Mouse (Mus musculus) neural tube, embryonic 11.5 days (tissue): ENCODE results near the gene Zfp954. TPM values are rescaled to one million over a fixed set of nuclear protein-coding genes. Genes with fewer than 3 reads are reported as not detected.

Source experiments
- ATAC-seq: fragments of 200-750 bp; cut with Nextera tagmentation; 2 replicates; pipeline ENCODE4 v1.8.0; 2017; ENCODE audit warnings: moderate number of reproducible peaks, mild to moderate bottlenecking, moderate TSS enrichment, moderate library complexity; ENCODE audit not compliant: insufficient read depth, low FRiP score, low TSS enrichment
- DNase-seq: peaks from one replicate; pipeline ENCODE4 v3.0.0-alpha.2; 2015; ENCODE audit warnings: low spot score
- H3K27ac ChIP-seq: fragments of 300-500 bp; sonication (generic); 2 replicates; pipeline ENCODE4 v1.5.1; 2014; ENCODE audit warnings: low read depth, mild to moderate bottlenecking, low read length
- H3K27me3 ChIP-seq: fragments of 300-500 bp; sonication (generic); 2 replicates; pipeline ENCODE4 v1.6.1; 2014; ENCODE audit warnings: mild to moderate bottlenecking, low read length, mixed read lengths; ENCODE audit not compliant: control insufficient read depth, insufficient read depth
- H3K36me3 ChIP-seq: fragments of 300-500 bp; sonication (generic); 2 replicates; pipeline ENCODE4 v1.6.1; 2014; ENCODE audit warnings: mild to moderate bottlenecking, low read length, moderate library complexity, mixed read lengths; ENCODE audit not compliant: control insufficient read depth, insufficient read depth
- H3K4me1 ChIP-seq: fragments of 300-500 bp; sonication (generic); 2 replicates; pipeline ENCODE4 v1.6.1; 2014; ENCODE audit warnings: low read length, mixed read lengths; ENCODE audit not compliant: control insufficient read depth, insufficient read depth
- H3K4me2 ChIP-seq: fragments of 300-500 bp; sonication (generic); 2 replicates; pipeline ENCODE4 v1.6.1; 2014; ENCODE audit warnings: low read depth, mild to moderate bottlenecking, moderate library complexity
- H3K4me3 ChIP-seq: fragments of 300-500 bp; sonication (generic); 2 replicates; pipeline ENCODE4 v1.5.1; 2014; ENCODE audit warnings: low read depth, low read length
- H3K9ac ChIP-seq: fragments of 300-500 bp; sonication (generic); 2 replicates; pipeline ENCODE4 v1.6.1; 2014; ENCODE audit warnings: mild to moderate bottlenecking, low read length
- H3K9me3 ChIP-seq: fragments of 300-500 bp; sonication (generic); 2 replicates; pipeline ENCODE4 v1.6.1; 2016; ENCODE audit warnings: low read length; ENCODE audit not compliant: control insufficient read depth
- WGBS: fragments of 180-500 bp; shearing (Covaris S2); extraction: QIAGEN DNeasy Blood & Tissue Kit; methylation state at CpG from one replicate; pipeline ENCODE4 v1.1.7; 2014; 5-methylcytosine and 5-hydroxymethylcytosine counted together
- polyA plus RNA-seq: library from polyadenylated mRNA; unstranded; fragments of >200 nt; fragmentation: Nextera tagmentation; extraction: Ambion mirVana; gene quantifications from 2 replicates; pipeline ENCODE4 v1.2.1, GENCODE M21; 2014

Gene Zfp954
- polyA plus RNA-seq, 1 experiment from 2014 or later, result 18.7 TPM

GRCm38 (mm10) chr7:7108501-7108900, 12.8 kb downstream of the Zfp954 start:
- H3K9ac ChIP-seq, result no peak overlapping the region
- 92% methylated on average over 7 of the region's 7 CpGs for WGBS

More at GRCm38 (mm10) chr7:7108501-7108900, 12.8 kb downstream of the Zfp954 start:
- Histone ChIP-seq H3K4me2 (no peak overlapping the region), H3K4me1 (no peaks in the 10 kb centered on the region), H3K27me3 (no peaks in the 10 kb centered on the region), H3K9me3 (0 out of 2 replicates have a peak, but pooled peaks cover 4% of the 10 kb centered on the region), H3K36me3 (no peaks in the 10 kb centered on the region; the same call in 1 of the 2 replicates), H3K4me3 (no peak overlapping the region), H3K27ac (no peak overlapping the region)
- no peak for ATAC-seq
- no peak for DNase-seq

Other genes starting within 250 kb of the Zfp954 start
- gene Aurkc, start 126.2 kb downstream of the Zfp954 start, polyA plus RNA-seq, result 0.24 TPM in 1 of 2 replicates, not detected in the other
- 6.6 and 7.0 TPM in 2 replicates for gene Zfp773, start 15.3 kb upstream of the Zfp954 start, polyA plus RNA-seq
- 3.6 and 4.0 TPM in 2 replicates for gene Zfp418, start 49.8 kb upstream of the Zfp954 start, polyA plus RNA-seq
- gene Zfp772, start 88.5 kb upstream of the Zfp954 start, polyA plus RNA-seq, result 11.0 and 11.1 TPM in 2 replicates
- gene Vmn2r29, start 125.8 kb upstream of the Zfp954 start, polyA plus RNA-seq, result 0.16 and 0.33 TPM in 2 replicates
- 1.1 and 2.0 TPM in 2 replicates for gene Gm45844, start 156.8 kb upstream of the Zfp954 start, polyA plus RNA-seq
- 68.7 and 71.9 TPM in 2 replicates for gene Clcn4, start 179.4 kb upstream of the Zfp954 start, polyA plus RNA-seq
- gene Vmn2r30, start 216.1 kb upstream of the Zfp954 start, polyA plus RNA-seq, result not detected in 2 replicates